Mouse (Mus musculus) neural tube, embryonic 15.5 days (tissue): Measurements from ENCODE around the gene Smco4. TPM values are rescaled to one million over a fixed set of nuclear protein-coding genes. Genes with fewer than 3 reads are reported as not detected.
"Not testable (repeated sequence)": the region's sequence is repeated elsewhere in the genome, so short reads cannot be mapped to it uniquely, and the experiment has no call there.

Source experiments
- ATAC-seq: fragments of 200-750 bp; cut with Nextera tagmentation; 2 replicates; pipeline ENCODE4 v1.8.0; 2017; ENCODE audit warnings: mild to moderate bottlenecking, moderate TSS enrichment, moderate library complexity; ENCODE audit not compliant: low FRiP score
- H3K27ac ChIP-seq: fragments of 300-500 bp; sonication (generic); replicated peaks from 2 replicates; pipeline ENCODE4 v1.5.1; 2015; ENCODE audit warnings: mild to moderate bottlenecking, inconsistent platforms
- H3K27me3 ChIP-seq: fragments of 300-500 bp; sonication (generic); replicated peaks from 2 replicates; pipeline ENCODE4 v1.6.1; 2015; ENCODE audit warnings: inconsistent platforms
- H3K36me3 ChIP-seq: fragments of 300-500 bp; sonication (generic); 2 replicates; pipeline ENCODE4 v1.6.1; 2015; ENCODE audit warnings: inconsistent platforms
- H3K4me1 ChIP-seq: fragments of 300-500 bp; sonication (generic); 2 replicates; pipeline ENCODE4 v1.6.1; 2015; ENCODE audit warnings: inconsistent platforms
- H3K4me2 ChIP-seq: fragments of 300-500 bp; sonication (generic); 2 replicates; pipeline ENCODE4 v1.6.1; 2015; ENCODE audit warnings: inconsistent platforms, mild to moderate bottlenecking, moderate library complexity
- H3K4me3 ChIP-seq: fragments of 300-500 bp; sonication (generic); replicated peaks from 2 replicates; pipeline ENCODE4 v1.5.1; 2015; ENCODE audit warnings: mild to moderate bottlenecking, inconsistent platforms
- H3K9ac ChIP-seq: fragments of 300-500 bp; sonication (generic); replicated peaks from 2 replicates; pipeline ENCODE4 v1.6.1; 2015; ENCODE audit warnings: mild to moderate bottlenecking, inconsistent platforms
- H3K9me3 ChIP-seq: fragments of 300-500 bp; sonication (generic); replicated peaks from 2 replicates; pipeline ENCODE4 v1.6.1; 2016; ENCODE audit warnings: inconsistent platforms
- WGBS: fragments of 180-500 bp; shearing (Covaris S2); methylation state at CpG from one replicate; pipeline ENCODE4 v1.1.7; 2015; ENCODE audit warnings: mixed read lengths; 5-methylcytosine and 5-hydroxymethylcytosine counted together
- polyA plus RNA-seq: library from polyadenylated mRNA; unstranded; fragments of >200 nt; fragmentation: Nextera tagmentation; extraction: Ambion mirVana; gene quantifications from 2 replicates; pipeline ENCODE4 v1.2.1, GENCODE M21; 2015

Gene Smco4
- polyA plus RNA-seq, 1 experiment from 2014 or later = 0.72 TPM

DNA sequence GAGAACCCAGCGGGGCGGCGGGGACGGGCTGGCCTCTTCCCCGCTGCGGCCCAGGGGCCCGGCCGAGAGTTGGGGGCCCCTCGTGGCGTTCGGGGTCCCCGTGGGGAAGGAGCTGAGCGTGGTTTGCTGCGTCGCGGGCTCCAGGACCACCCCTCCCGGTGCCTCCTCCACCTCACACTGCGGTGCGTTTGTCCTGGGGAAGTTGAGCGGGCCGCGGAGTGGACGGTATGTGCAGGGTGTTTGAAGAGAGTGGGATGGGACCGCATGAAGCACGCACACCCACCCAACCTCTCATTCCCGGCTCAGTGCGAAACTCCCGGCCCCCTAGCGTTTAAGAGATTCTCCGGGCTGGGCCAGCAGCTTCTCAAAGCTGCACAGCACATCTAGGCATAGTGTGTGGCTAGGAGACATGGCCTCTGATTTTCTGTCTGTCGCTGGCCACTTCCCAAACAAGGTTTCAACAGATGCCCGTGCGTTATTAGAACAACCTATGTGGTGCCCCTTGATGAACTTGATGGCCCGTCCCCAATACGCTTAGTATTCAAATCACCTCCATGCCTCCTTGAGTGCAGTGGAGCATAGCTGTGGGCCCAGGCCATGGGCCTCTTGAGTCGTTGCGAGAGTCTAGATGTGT, 810 bp downstream of the Smco4 start:
- Histone ChIP-seq H3K36me3 (no peaks in the 10 kb centered on the region), H3K27ac (peak overlapping the region; percentile 67), H3K4me1 (peaks cover 21% of the 10 kb centered on the region), H3K4me3 (peak overlapping the region; percentile 79), H3K4me2 (peak overlapping the region; percentile 97), H3K9ac (peak overlapping the region; percentile 69), H3K9me3 (no peaks in the 10 kb centered on the region), H3K27me3 (no peaks in the 10 kb centered on the region; the same call in 1 of the 2 replicates)
- 2% methylated on average over 34 of the region's 37 CpGs for WGBS
- peak; percentile 84 for ATAC-seq

DNA sequence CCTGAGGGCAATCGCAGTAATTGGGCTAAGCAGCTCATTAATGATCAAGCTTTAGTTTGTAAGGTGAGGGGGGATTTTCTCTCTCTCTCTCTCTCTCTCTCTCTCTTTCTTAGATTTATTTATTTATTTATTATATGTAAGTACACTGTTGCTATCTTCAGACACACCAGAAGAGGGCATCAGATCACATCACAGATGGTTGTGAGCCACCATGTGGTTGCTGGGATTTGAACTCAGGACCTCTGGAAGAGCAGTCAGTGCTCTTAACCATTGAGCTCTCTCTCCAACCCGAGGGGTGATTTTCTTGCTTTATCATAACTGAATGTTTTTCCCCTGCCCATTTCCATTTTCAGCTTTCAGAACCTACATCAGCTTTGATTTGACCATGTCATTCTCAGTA, 2.0 kb downstream of the Smco4 start:
- H3K27ac ChIP-seq, H3K9me3 ChIP-seq, H3K36me3 ChIP-seq, H3K9ac ChIP-seq, H3K27me3 ChIP-seq, H3K4me2 ChIP-seq, ATAC-seq, H3K4me3 ChIP-seq: not testable (repeated sequence)
- 96% methylated on average over 2 of the region's 2 CpGs for WGBS
- H3K4me1 ChIP-seq = peaks cover 21% of the 10 kb centered on the region

DNA sequence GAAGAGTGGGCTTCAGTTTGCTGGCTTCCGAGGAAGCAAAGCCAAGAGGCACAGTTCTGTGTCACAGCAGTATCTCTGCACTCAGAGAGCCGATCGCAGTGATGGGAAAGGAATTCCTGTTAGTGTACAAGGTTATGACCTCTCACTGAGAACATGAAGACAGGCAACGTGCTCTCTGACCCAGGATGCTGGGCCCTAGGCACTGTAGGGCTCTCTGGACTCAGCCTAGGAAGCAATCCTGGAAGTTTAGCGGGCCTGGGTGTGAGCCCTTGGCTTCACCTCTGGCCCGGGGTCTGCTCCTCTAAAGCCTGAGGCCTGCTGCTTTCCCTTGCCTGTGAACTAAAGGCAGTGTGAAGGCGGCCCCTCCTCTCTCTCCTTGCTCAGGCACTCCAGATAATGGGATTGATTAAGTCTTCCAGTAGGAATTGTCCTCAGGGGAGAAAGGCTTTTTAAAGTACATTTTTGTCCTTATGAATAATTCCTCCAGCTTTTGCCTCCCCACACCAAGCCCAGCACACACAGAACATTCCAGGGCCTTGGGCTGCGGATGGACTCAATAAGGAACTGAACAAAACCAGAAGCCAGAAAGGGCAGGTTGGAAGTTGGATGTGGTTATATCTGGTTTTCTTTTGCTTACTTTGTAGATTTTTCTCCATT, 2.8 kb downstream of the Smco4 start:
- H3K4me1 ChIP-seq = peaks cover 21% of the 10 kb centered on the region
- H3K9me3 ChIP-seq = no peaks in the 10 kb centered on the region
- no peaks in the 10 kb centered on the region for H3K36me3 ChIP-seq
- no peak overlapping the region for H3K4me2 ChIP-seq
- H3K27ac ChIP-seq = no peak overlapping the region
- H3K27me3 ChIP-seq = no peaks in the 10 kb centered on the region; the same call in 1 of the 2 replicates
- 39% methylated on average over 8 of the region's 8 CpGs for WGBS
- H3K9ac ChIP-seq = no peak overlapping the region
- ATAC-seq = no peak
- H3K4me3 ChIP-seq = no peak overlapping the region

DNA sequence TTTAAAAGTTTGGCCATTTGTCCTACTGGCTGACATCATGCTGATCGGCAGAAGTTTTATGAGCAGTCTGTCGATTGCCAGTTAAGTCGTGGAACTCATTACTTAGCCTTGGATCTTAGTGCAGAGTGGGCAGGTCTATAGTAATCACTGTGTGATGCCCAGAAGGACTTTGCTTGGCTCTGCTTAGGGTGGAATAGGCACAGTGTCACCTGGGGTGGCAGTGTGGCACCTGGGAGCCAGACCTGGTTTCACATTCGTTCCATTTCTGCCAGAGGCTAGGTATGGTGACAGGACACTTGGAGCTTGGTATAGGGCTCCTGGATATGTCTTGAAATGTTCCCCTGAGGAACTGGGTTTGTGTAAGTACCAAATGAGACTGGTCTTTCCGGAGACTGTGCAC, 6.8 kb downstream of the Smco4 start:
- WGBS = 81% methylated on average over 5 of the region's 5 CpGs
- no peak overlapping the region for H3K4me3 ChIP-seq

DNA sequence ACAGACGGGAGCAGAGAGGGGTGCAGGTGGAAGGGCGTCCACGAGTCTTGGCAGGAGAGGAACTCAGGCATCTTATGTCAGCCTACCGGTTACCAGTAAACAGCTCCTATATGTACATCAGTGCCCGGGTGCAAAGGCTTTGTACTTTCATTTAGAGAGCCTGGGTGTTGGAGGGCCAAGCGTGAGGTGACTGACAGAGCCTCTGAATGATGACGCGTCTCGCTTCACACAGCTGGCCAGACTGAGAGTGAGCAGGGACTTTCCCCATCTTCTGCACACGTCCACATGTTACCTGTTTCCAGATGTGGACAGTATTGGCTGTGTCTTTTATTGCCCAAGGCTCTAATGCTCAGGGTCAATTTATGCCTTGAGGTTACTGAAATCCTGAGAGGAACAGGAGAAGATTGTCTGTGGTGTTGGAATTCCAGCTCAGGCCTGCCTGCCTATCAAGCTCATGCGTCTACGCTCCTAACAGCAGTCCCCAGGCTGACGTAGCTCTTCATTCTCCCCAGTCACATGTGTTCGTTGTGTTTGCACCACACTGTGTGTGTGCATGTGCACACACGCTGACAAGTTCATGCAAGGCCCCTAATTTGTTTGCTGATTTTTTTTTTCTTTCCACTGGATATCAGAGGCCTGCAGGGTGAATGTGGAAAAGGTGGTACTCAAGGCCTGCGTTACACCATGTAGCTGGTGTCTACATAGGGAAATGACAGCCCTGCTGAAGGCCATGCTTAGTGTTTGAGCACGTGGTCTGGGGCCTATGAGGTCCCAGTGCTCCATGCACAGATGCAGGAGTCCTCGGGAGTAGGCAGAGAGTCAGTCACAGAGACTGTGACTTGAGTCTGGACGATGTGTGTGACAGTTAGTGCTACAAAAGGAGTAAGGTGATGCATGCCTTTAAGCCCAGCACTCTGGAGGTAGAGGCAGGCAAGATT, 8.4 kb downstream of the Smco4 start:
- no peak overlapping the region for H3K4me2 ChIP-seq
- H3K4me3 ChIP-seq = no peak overlapping the region
- 81% methylated on average over 19 of the region's 19 CpGs for WGBS
- no peak overlapping the region for H3K27ac ChIP-seq
- no peaks in the 10 kb centered on the region for H3K9me3 ChIP-seq
- H3K4me1 ChIP-seq = peaks cover 5% of the 10 kb centered on the region; the same call in 1 of the 2 replicates
- no peaks in the 10 kb centered on the region for H3K27me3 ChIP-seq
- no peak overlapping the region for H3K9ac ChIP-seq
- ATAC-seq = no peak
- no peaks in the 10 kb centered on the region for H3K36me3 ChIP-seq

More for the DNA sequence above, 6.8 kb downstream of the Smco4 start:
- no peaks in the 10 kb centered on the region for H3K36me3 ChIP-seq
- H3K9me3 ChIP-seq = no peaks in the 10 kb centered on the region
- H3K9ac ChIP-seq = no peak overlapping the region
- peaks cover 11% of the 10 kb centered on the region; the same call in 1 of the 2 replicates for H3K4me1 ChIP-seq
- H3K27me3 ChIP-seq = no peaks in the 10 kb centered on the region
- H3K4me2 ChIP-seq = no peak overlapping the region
- no peak for ATAC-seq
- no peak overlapping the region for H3K27ac ChIP-seq

DNA sequence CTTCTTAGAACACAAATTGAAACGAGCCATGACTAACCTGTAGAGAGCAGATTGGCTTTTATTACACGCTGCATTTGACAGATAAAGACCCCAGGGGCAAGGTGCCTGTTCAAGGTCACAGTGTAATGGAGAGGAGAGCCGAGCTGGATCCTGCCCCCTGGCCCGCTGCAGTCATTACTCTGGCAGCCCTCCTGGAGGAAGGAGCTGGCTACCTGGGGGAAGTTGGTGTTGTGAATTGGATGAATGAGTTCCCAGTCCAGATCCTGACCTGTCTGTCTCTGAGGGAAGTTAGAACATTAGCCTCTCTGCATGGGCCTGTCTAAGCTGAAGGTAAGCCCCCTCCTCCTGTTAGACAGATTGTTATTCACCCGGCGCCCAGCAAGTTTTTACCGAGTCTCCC, 9.2 kb downstream of the Smco4 start:
- WGBS = 45% methylated on average over 7 of the region's 7 CpGs

DNA sequence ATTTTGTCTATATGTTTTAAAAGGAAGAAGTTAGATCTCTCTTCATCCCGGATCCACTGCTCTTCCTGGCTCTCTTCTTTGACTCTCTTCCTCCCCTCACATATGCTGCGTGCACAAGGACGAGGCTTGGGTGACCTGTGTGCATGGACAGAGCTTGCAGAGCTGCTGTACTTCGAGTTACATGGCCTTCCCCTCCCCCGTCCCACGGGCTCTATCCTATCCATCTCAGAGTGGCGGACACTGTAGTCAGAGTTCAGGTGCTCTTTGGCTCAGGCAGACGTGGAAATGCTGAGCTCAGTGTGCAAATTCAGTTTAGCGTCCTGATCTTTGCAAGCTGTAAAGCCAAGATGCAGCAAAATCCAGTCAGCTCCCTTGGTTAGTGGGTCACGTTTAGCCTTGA, 10.1 kb downstream of the Smco4 start:
- peaks cover 5% of the 10 kb centered on the region; the same call in 1 of the 2 replicates for H3K4me1 ChIP-seq
- no peaks in the 10 kb centered on the region for H3K36me3 ChIP-seq
- no peak for ATAC-seq
- H3K4me3 ChIP-seq = no peak overlapping the region
- H3K9ac ChIP-seq = no peak overlapping the region
- WGBS = 81% methylated on average over 10 of the region's 10 CpGs
- no peak overlapping the region for H3K27ac ChIP-seq
- H3K27me3 ChIP-seq = no peaks in the 10 kb centered on the region
- no peaks in the 10 kb centered on the region for H3K9me3 ChIP-seq
- no peak overlapping the region for H3K4me2 ChIP-seq

More for the DNA sequence above, 9.2 kb downstream of the Smco4 start:
- Histone ChIP-seq H3K9ac (no peak overlapping the region), H3K4me2 (no peak overlapping the region), H3K4me1 (peaks cover 5% of the 10 kb centered on the region; the same call in 1 of the 2 replicates), H3K27ac (no peak overlapping the region), H3K4me3 (no peak overlapping the region), H3K36me3 (no peaks in the 10 kb centered on the region), H3K27me3 (no peaks in the 10 kb centered on the region), H3K9me3 (no peaks in the 10 kb centered on the region)
- no peak for ATAC-seq

DNA sequence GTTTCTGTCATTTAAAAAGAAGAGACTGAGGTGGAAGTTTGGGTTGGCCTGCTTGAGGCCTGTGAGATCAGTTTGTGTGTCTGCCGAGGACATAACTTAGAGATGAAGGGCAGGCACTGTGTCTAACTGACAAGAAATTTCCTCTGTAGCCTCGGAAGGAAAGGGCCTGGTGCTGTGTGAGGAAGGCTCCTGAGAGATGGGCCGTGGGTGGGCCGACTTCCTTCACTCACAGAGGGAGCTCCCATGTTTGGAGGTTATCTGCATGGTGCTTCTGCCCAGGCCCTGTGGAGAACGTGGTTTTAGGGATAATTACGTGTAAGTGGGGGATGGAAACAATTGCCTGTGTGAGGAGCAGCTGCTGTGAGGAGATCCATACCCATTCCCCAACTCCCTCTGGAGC, 10.6 kb downstream of the Smco4 start:
- ATAC-seq = no peak
- Histone ChIP-seq H3K27me3 (no peaks in the 10 kb centered on the region), H3K9me3 (no peaks in the 10 kb centered on the region), H3K36me3 (no peaks in the 10 kb centered on the region), H3K27ac (no peak overlapping the region), H3K4me1 (peaks cover 5% of the 10 kb centered on the region; the same call in 1 of the 2 replicates), H3K9ac (no peak overlapping the region), H3K4me3 (no peak overlapping the region), H3K4me2 (no peak overlapping the region)
- 65% methylated on average over 6 of the region's 6 CpGs for WGBS

DNA sequence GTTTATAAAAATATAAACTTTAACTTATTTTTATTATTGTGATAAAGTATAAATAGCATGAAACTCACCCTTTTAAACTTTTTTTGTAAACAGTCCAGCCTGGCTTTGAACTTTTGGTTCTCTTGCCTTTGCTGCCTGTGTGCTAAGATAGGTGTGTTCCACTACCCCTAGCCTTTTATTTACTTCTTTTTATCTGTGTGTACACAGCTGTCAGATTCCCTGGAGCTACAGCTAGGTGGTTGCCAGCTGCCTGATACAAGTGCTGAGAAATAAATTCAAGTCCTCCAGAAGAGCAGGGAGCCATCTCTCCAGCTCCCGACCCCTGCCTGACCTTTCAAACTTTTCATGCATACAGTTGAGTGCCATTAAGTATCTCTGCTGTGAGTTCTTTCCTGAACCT, 12.1 kb downstream of the Smco4 start:
- Histone ChIP-seq H3K4me1 (peaks cover 10% of the 10 kb centered on the region), H3K9me3 (no peaks in the 10 kb centered on the region), H3K4me3 (no peak overlapping the region), H3K27me3 (no peaks in the 10 kb centered on the region), H3K4me2 (no peak overlapping the region), H3K9ac (no peak overlapping the region), H3K36me3 (no peaks in the 10 kb centered on the region), H3K27ac (no peak overlapping the region)
- ATAC-seq = no peak
- 61% methylated on average over 1 of the region's 1 CpGs for WGBS

DNA sequence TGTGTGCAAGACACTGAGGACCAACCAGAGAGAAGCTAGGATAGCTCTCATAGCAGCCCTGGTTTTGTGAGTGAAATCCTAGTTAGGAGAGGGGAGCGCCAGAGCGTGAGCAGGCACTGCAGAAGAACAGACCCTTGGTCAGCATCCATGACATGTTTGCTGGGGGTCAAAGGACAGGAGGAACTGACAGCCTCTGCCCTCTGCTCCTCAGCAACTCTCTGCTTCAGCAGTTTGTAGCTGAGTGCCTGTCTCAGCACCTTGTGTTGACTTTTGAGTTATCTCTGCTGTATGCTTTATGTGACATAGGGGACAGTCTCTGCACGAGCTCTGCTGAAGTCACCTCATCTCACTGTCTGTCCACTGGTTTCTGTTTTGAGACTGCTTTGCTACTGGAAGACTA, 13.6 kb downstream of the Smco4 start:
- no peak for ATAC-seq
- H3K4me3 ChIP-seq = no peak overlapping the region
- H3K27ac ChIP-seq = no peak overlapping the region
- H3K36me3 ChIP-seq = no peaks in the 10 kb centered on the region
- H3K9me3 ChIP-seq = no peaks in the 10 kb centered on the region
- no peak overlapping the region for H3K4me2 ChIP-seq
- H3K27me3 ChIP-seq = no peaks in the 10 kb centered on the region
- WGBS = 79% methylated on average over 3 of the region's 3 CpGs
- H3K9ac ChIP-seq = no peak overlapping the region
- peaks cover 22% of the 10 kb centered on the region for H3K4me1 ChIP-seq

DNA sequence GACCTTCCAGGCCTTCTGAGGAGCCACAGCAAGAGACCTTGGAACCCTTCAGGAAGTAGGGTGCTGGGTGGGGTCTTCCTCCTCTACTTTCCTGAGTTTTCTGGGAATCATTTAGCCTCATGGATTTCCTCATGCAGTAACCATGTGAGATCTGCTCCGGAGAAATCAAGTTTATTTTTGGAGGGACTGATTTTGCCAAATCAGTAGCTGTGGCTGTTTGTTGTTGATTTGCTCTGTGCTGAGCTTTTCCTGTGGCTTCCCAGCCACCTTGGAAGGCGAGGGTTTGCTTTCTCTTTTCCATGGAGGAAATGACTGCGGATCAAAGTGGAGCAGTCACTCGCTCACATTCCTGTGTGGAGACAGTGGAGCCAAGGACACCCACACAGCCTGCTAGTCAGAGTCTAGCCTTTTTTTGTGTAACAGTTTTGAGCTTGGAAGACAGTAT, 14.2 kb downstream of the Smco4 start:
- ATAC-seq = no peak
- no peaks in the 10 kb centered on the region for H3K27me3 ChIP-seq
- peaks cover 21% of the 10 kb centered on the region for H3K4me1 ChIP-seq
- no peak overlapping the region for H3K4me3 ChIP-seq
- no peak overlapping the region for H3K9ac ChIP-seq
- no peaks in the 10 kb centered on the region for H3K9me3 ChIP-seq
- H3K4me2 ChIP-seq = no peak overlapping the region
- 85% methylated on average over 4 of the region's 4 CpGs for WGBS
- H3K36me3 ChIP-seq = no peaks in the 10 kb centered on the region
- H3K27ac ChIP-seq = 0 out of 2 replicates have a peak overlapping the region, but pooled peaks have one; percentile 15
